Mouse (Mus musculus) kidney, adult 2 months (tissue): ENCODE data around the gene Iqcg.

Experiments
- CTCF ChIP-seq: fragments of 200-500 bp; conservative IDR thresholded peaks from 2 replicates; pipeline ENCODE4 v1.5.1; 2011; ENCODE audit warnings: low read depth, mild to moderate bottlenecking, control low read depth, low read length, moderate library complexity, mixed read lengths; ENCODE audit not compliant: insufficient read depth, insufficient read length
- POLR2A ChIP-seq: fragments of 200-500 bp; IDR thresholded peaks from one replicate; pipeline ENCODE4 v1.6.1; 2011; ENCODE audit warnings: low read depth, low read length, control low read depth

DNA sequence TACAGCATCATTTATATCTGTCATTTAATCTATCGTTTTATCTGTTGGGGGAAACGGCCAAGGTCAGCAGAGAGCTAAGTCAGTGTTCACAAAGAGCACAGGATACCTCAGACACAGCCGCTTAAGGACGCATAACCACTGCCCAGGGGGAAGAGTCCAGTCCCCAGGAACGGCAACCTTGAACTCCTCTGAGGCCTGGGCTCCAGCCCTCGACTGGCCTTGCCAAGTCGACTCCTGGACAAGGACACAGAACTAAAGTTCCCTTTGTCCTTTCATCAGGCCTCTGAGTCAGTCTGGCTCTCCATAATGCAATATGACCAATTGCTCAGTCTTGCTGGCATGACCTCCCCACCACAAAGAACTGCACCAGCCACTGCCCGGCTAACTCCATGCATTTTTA lies 29.6 kb upstream of the Iqcg start:
- TF ChIP-seq CTCF (no peak), POLR2A (no peak)
